Mouse (Mus musculus): ENCODE data around the gene Serpine1. TPM values are rescaled to one million over a fixed set of nuclear protein-coding genes. Genes with fewer than 3 reads are reported as not detected.

Gene Serpine1
- polyA plus RNA-seq, 1 experiment from 2014 or later: 151 TPM

DNA sequence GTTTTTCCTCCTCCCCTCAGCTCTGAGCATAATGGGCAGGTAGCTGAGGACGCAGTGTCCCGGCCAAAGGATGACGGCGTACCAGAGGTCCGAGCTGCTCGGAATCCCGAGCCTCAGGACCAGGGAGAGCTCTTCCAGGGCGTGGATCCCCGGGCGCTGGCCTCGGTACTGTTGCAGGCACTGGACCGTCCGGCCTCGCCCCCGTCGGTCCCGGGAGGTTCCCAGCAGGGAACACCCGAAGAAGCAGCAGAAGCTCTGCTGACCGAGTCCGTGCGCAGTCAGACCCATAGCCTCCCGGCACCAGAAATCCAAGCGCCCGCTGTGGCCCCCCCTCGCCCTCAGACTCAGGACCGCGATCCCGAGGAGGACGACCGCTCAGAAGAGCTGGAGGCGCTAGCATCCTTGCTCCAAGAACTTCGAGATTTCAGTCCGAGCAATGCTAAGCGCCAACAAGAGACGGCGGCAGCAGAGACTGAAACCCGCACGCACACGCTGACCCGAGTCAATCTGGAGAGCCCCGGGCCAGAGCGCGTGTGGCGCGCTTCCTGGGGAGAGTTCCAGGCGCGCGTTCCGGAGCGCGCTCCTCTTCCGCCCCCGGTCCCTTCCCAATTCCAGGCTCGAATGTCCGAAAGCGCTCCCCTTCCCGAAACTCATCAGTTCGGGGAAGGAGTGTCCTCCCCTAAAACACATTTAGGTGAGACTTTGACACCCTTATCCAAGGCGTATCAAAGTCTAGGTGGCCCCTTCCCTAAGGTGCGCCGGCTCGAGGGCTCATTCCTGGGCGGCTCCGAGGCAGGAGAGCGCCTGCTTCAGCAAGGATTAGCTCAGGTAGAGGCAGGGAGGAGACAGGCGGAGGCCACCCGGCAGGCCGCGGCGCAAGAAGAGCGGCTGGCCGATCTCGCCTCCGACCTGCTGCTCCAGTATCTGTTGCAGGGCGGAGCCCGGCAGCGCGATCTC is 40.7 kb downstream of the Serpine1 start:
- POLR2A ChIA-PET: interaction anchor here (1.5 kb wide), 1 partner anchor 14 kb away, joined by 7 read pairs; the partner anchor contains the start of gene Ap1s1
- TF ChIP-seq CTCF (IDR thresholded peaks at IDR 0.05): no peak
- no peaks in the 10 kb centered on the region for H3K27me3 ChIP-seq
- CTCF ChIA-PET: no interaction called here
- DNase-seq (ENCODE audit: low read depth, low spot score) (no peak), ATAC-seq (no peak)
- in situ Hi-C loops (cut with MboI; ENCODE audit: low pct_unique_long_range_greater_than_20kb): loop anchor here (5.0 kb wide), 1 partner anchor 41 kb away; the partner anchor contains the start of gene Serpine1

DNA sequence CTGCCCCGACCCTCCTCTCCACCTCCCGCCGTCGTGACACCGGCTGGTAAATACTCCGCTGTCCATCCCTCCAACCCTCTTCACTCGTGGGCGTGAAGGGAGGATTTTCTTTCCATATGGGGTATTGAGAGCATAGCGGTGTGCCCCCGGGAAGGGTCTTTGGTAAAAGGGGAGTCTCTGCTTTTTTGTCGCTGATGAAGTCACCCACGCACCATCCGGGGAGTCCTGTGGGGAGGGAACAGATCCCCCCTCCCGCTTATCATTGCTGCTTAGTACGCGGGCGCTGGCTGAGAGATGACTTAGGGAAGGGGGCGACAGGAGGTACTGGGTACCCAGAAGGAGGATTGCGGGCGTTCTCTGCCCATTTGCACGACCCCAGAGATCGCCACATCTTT is 41.7 kb downstream of the Serpine1 start:
- no peak for TF ChIP-seq CTCF (IDR thresholded peaks at IDR 0.05)
- ATAC-seq (no peak), DNase-seq (ENCODE audit: low read depth, low spot score) (no peak)
- no peaks in the 10 kb centered on the region for H3K27me3 ChIP-seq
- ChIA-PET POLR2A (interaction anchor here (1.5 kb wide), 1 partner anchor 15 kb away, joined by 7 read pairs; the partner anchor contains the start of gene Ap1s1), CTCF (no interaction called here)
- in situ Hi-C loops (cut with MboI; ENCODE audit: low pct_unique_long_range_greater_than_20kb): loop anchor here (5.0 kb wide), 1 partner anchor 42 kb away; the partner anchor contains the start of gene Serpine1

DNA sequence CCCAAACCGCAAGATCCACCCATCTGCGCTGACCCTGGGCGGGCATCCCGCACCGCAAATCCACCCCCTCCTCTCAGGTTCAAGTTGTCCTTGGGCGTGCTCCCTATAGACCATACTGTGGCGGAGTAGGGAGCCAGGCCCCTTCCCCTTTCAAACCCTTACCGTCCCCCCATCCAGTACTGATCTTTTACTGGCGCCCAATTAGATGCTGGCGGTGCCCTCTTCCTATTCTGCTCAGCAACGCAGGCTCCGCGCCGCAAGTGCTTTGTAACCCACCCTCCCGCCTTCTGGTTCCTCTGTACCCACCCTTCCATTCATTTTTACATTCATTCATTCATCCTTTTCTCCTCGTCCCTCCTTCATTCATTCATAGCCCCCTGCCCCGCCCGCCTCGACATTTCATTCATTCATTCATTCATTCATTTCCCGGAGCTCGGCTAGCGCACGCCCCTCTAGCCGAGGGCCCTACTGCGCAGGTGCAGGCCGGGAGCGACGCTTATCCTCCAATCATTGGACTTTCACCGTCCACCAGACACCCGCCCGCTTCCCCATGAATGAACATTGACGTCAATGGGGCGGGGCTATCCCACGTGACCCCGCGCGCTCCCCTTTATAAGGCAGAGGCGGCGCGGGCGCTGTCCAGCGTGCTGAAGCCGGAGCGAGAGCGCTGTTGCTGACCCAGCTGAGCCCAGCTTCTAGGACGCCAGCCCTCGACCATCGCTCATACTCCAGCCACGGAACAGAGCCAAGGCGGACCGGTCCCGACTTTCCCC is 42.2 kb downstream of the Serpine1 start:
- ATAC-seq: peak; percentile 22
- peak; percentile 82 for DNase-seq (ENCODE audit: low read depth, low spot score)
- no peak for TF ChIP-seq CTCF (IDR thresholded peaks at IDR 0.05)
- in situ Hi-C loops (cut with MboI; ENCODE audit: low pct_unique_long_range_greater_than_20kb): loop anchor here (5.0 kb wide), 1 partner anchor 42 kb away; the partner anchor contains the start of gene Serpine1
- POLR2A ChIA-PET: no interaction called here
- CTCF ChIA-PET: no interaction called here
- H3K27me3 ChIP-seq: no peaks in the 10 kb centered on the region

DNA sequence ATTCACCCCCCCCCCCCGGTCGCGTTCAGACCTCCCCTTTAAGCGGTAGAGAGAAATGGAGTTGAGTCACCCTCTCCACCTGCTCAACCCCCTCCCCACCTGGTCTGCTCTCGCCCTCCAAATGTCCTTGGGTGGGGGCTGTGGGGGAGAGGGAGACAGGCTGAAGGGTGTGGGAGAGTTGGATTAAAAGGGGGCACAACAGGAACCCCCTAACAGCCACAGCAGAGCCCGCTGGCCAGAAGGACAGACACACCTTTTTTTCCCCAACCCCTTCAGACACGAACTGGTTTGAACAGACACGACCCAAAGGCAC is 42.8 kb downstream of the Serpine1 start:
- H3K27me3 ChIP-seq: no peaks in the 10 kb centered on the region
- ChIA-PET POLR2A (no interaction called here), CTCF (no interaction called here)
- TF ChIP-seq CTCF (IDR thresholded peaks at IDR 0.05): no peak
- ATAC-seq (no peak), DNase-seq (ENCODE audit: low read depth, low spot score) (no peak)
- in situ Hi-C loops (cut with MboI; ENCODE audit: low pct_unique_long_range_greater_than_20kb): no loop called here

DNA sequence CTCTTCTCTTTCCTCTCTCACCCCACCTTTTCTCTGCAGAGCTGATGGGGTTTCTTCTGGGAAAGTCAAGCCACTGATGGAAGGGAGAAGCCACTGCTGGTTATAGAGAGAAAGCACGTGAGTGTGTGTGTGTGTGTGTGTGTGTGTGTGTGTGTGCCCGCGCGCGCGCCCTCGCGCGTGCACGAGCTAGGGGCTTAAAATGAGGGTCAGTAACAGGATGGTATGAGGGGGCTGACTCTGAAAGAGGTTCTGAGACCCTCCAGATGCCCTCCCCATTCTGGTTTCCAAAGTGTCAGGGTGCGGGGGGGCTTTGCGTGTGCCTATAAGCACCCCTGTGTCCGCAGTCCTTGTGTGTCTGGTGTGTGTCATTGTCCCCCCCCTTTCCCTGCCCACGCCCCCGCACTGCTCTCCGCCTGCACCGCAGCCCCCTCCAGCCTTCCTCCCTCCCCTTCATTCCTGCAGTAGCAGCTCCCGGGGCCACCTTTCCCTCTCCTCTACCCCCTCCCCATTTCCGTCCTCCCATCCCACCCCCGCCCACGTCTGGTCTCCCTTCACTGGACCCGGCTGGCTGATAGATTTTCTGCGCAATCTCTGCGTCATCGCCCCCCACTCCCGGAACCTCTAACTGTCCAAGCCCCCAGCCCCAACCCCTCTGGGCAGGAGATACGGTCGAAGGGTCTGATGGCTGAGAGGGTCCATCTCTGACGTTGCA is 43.4 kb downstream of the Serpine1 start:
- TF ChIP-seq CTCF (IDR thresholded peaks at IDR 0.05): no peak
- ChIA-PET POLR2A (no interaction called here), CTCF (interaction anchor here (1.5 kb wide), 1 partner anchor 75 kb away, joined by 3 read pairs; no protein-coding TSS in a partner anchor)
- in situ Hi-C loops (cut with MboI; ENCODE audit: low pct_unique_long_range_greater_than_20kb): no loop called here
- ATAC-seq (no peak), DNase-seq (ENCODE audit: low read depth, low spot score) (no peak)
- no peaks in the 10 kb centered on the region for H3K27me3 ChIP-seq

DNA sequence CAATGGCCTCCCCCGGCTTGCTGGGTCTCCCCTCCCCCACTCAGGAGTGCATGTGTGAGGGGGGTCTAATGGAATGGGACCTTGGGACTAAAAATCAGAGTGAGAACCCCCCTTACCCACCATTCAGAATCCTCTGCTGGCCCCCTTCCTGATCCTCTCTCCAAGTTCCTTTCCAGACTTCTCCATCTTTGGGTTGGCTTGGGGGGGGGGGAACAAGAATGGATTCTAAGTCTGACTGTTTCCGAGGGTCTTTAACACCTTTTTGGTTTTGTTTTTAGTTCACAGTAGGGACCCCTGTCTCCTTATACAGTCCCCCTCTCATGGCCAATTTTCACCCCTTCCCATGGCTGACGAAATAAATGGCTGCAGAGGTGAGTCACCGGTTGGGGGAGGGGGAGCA is 46.0 kb downstream of the Serpine1 start, which contains the start of gene Vgf:
Vgf (plus strand) TSS at position 301 of the 400 bp plus-strand sequence.
- no peaks in the 10 kb centered on the region for H3K27me3 ChIP-seq
- ATAC-seq (no peak), DNase-seq (ENCODE audit: low read depth, low spot score) (no peak)
- ChIA-PET CTCF (no interaction called here), POLR2A (interaction anchor here (0.7 kb wide), 1 partner anchor 45 kb away, joined by 6 read pairs; no protein-coding TSS in a partner anchor)
- in situ Hi-C loops (cut with MboI; ENCODE audit: low pct_unique_long_range_greater_than_20kb): no loop called here
- no peak for TF ChIP-seq CTCF (IDR thresholded peaks at IDR 0.05)

DNA sequence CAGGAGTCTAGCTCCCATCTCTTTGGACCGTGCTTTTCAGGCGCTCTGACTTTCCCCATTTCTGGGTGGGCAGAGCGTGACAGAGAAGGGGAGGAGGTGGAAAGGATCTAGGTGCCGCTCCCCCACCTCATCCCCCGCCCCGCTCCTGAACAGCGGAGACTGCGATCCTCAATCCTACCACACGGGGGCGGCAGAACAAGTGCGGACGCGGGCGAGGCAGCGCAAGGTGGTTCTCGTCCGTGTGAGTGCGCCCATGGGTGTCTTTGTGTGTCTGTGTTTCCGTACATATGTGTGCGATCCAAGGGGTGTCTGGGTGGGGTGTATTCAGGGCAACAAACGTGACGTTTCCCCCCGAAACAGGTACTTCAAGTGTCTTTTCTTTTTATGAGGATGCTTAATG is 46.9 kb downstream of the Serpine1 start:
- no peak for TF ChIP-seq CTCF (IDR thresholded peaks at IDR 0.05)
- DNase-seq (ENCODE audit: low read depth, low spot score) (no peak), ATAC-seq (peak; percentile 22)
- H3K27me3 ChIP-seq: no peaks in the 10 kb centered on the region
- ChIA-PET POLR2A (no interaction called here), CTCF (interaction anchor here (0.7 to 1.8 kb wide), 6 partner anchors 15 to 91 kb away, joined by 3 to 5 read pairs (median 4); partner anchors contain the start of genes Ap1s1 and Trim56)
- in situ Hi-C loops (cut with MboI; ENCODE audit: low pct_unique_long_range_greater_than_20kb): no loop called here

DNA sequence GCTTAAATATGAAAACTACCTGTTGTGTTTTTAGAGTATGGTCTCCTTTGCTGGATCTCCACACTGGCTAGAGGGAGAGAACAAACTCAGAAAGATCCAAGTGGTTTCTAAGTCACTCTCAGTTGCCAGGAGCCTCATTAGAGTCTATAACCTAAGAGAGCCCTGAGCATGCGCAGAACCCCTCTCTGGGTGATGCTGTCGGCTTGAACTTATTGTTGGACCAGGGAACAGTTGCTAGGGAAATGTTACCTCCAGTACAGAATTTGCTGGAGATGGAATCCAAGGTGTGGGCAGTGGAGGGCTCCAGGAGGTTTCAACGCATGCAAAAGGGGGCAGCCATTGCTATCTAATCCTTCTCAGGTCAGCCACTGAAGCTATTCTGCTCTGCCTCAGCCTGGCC is 47.8 kb downstream of the Serpine1 start:
- DNase-seq (ENCODE audit: low read depth, low spot score) (no peak), ATAC-seq (no peak)
- in situ Hi-C loops (cut with MboI; ENCODE audit: low pct_unique_long_range_greater_than_20kb): loop anchor here (5.0 kb wide), 1 partner anchor 83 kb away; no protein-coding TSS in a partner anchor
- TF ChIP-seq CTCF (IDR thresholded peaks at IDR 0.05): no peak
- no peaks in the 10 kb centered on the region for H3K27me3 ChIP-seq
- CTCF ChIA-PET: interaction anchor here (0.7 to 1.8 kb wide), 8 partner anchors 15 to 91 kb away, joined by 3 to 5 read pairs (median 4); partner anchors contain the start of genes Ap1s1 and Trim56
- POLR2A ChIA-PET: no interaction called here

DNA sequence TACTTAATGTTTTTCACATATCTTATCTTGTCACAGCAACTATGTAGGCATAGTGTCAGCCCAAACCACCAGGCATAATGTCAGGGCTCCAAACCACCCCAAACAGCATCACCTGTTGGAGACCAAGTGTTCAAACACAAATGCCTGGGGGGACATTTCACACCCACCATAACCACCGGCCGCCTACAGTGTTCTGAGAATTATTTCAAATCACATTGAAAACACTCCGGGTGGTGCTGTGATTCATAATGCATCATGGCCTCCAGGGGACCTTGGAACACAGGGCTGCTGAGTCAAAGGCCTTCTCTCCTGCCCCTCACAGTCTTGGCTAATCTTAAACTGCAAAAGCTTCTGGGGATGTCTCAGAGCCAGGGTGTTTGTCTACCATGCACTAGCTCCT is 56.2 kb downstream of the Serpine1 start:
- ChIA-PET POLR2A (interaction anchor here (0.5 kb wide), 1 partner anchor 52 kb away, joined by 3 read pairs; no protein-coding TSS in a partner anchor), CTCF (no interaction called here)
- in situ Hi-C loops (cut with MboI; ENCODE audit: low pct_unique_long_range_greater_than_20kb): no loop called here
- peak; percentile 60 for TF ChIP-seq CTCF (IDR thresholded peaks at IDR 0.05)
- H3K27me3 ChIP-seq: no peaks in the 10 kb centered on the region
- DNase-seq (ENCODE audit: low read depth, low spot score) (peak; percentile 97), ATAC-seq (peak; percentile 58)
